Mouse (Mus musculus): Measurements from ENCODE around the gene Atg101. TPM values are rescaled to one million over a fixed set of nuclear protein-coding genes. Genes with fewer than 3 reads are reported as not detected.

Atg101 gene
- total and polyA plus RNA-seq, 2 experiments: 63.2 to 89.3 TPM

DNA sequence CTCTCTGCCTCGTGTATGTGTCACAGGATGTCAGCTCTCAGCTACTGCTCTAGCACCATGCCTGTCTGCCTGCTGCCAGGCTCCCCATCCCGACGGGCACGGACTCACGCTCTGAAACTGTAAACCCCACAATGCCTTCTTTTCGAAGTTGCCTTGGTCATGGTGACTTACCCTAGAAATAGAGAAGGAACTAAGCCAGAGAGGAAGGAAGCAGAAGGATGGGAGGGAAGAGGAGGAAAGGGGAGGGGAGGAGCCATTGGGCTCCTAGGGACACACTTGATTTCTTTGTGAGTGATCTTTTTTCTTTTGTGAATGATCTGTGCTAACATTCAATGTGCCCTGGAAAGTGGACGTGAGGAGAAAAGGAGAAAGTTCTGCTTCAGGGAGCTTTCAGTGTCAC lies 13.9 kb downstream of the Atg101 start:
- 52% methylated on average over 7 of the region's 7 CpGs for WGBS
- H3K9ac ChIP-seq (ENCODE audit: low read depth, low read length): no peak overlapping the region

GRCm38 (mm10) chr15:101298550-101298949 lies 14.5 kb downstream of the Atg101 start:
- Histone ChIP-seq H3K9ac (ENCODE audit: low read depth, low read length) (no peak overlapping the region), H3K36me3 (ENCODE audit: control insufficient read depth, insufficient read depth, low read length) (no peaks in the 10 kb centered on the region), H3K4me3 (ENCODE audit: insufficient read depth, low read depth, low read length) (no peak overlapping the region), H3K79me2 (ENCODE audit: control insufficient read depth, insufficient read depth, low read length) (no peaks in the 10 kb centered on the region), H3K4me1 (ENCODE audit: control insufficient read depth, insufficient read depth, low read length) (no peaks in the 10 kb centered on the region; the same call in 1 of the 2 replicates), H3K27ac (replicated peaks; ENCODE audit: insufficient read depth, low read depth, low read length) (no peak overlapping the region), H3K27me3 (ENCODE audit: control insufficient read depth, insufficient read depth, low read length) (no peaks in the 10 kb centered on the region)
- DNase-seq (ENCODE audit: extremely low read depth, low read depth, low spot score): no peak
- WGBS: 35% methylated on average over 7 of the region's 7 CpGs
- TF ChIP-seq CTCF (IDR thresholded peaks at IDR 0.05; ENCODE audit: low read depth, low read length): no peak
- TF ChIP-seq POLR2A (IDR thresholded peaks at IDR 0.05; ENCODE audit: extremely low read depth, insufficient read depth, low read length): no peak

More for the DNA sequence above, 13.9 kb downstream of the Atg101 start:
- H3K79me2 ChIP-seq (ENCODE audit: control insufficient read depth, insufficient read depth, low read length): no peaks in the 10 kb centered on the region
- no peaks in the 10 kb centered on the region; the same call in 1 of the 2 replicates for H3K4me1 ChIP-seq (ENCODE audit: control insufficient read depth, insufficient read depth, low read length)
- H3K27ac ChIP-seq (replicated peaks; ENCODE audit: insufficient read depth, low read depth, low read length): no peak overlapping the region
- DNase-seq (ENCODE audit: extremely low read depth, low read depth, low spot score): no peak
- H3K36me3 ChIP-seq (ENCODE audit: control insufficient read depth, insufficient read depth, low read length): no peaks in the 10 kb centered on the region
- H3K4me3 ChIP-seq (ENCODE audit: insufficient read depth, low read depth, low read length): no peak overlapping the region
- TF ChIP-seq CTCF (IDR thresholded peaks at IDR 0.05; ENCODE audit: low read depth, low read length) (no peak), POLR2A (IDR thresholded peaks at IDR 0.05; ENCODE audit: extremely low read depth, insufficient read depth, low read length) (no peak)
- H3K27me3 ChIP-seq (ENCODE audit: control insufficient read depth, insufficient read depth, low read length): no peaks in the 10 kb centered on the region

DNA sequence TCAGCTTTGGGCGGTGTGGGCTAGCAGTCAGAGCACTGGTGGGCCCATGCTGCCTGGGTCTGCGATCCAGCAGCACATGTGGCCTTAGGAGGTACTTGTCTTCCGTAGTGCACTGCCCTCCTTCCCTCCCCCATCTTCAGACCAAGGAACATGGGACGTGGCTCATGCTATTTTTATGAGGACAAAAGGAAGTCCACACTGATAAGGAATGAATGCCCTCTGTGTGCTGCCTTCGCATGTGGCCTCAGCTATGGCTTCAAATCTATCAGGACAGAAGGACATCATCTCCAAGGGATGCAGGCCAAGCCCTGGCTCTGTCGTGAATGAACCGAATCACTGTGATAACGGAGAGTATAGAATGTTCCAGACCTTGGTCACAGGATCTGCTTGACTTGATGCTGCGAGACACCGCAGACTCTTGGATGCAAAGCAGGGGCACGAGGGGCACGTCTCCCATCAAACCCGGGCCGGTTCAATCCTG lies 15.4 kb downstream of the Atg101 start:
- TF ChIP-seq CTCF (IDR thresholded peaks at IDR 0.05; ENCODE audit: low read depth, low read length): no peak
- no peak for TF ChIP-seq POLR2A (IDR thresholded peaks at IDR 0.05; ENCODE audit: extremely low read depth, insufficient read depth, low read length)
- DNase-seq (ENCODE audit: extremely low read depth, low read depth, low spot score): no peak
- no peaks in the 10 kb centered on the region; the same call in 1 of the 2 replicates for H3K4me1 ChIP-seq (ENCODE audit: control insufficient read depth, insufficient read depth, low read length)
- H3K36me3 ChIP-seq (ENCODE audit: control insufficient read depth, insufficient read depth, low read length): no peaks in the 10 kb centered on the region
- 71% methylated on average over 14 of the region's 14 CpGs for WGBS
- H3K4me3 ChIP-seq (ENCODE audit: insufficient read depth, low read depth, low read length): no peak overlapping the region
- no peak overlapping the region for H3K9ac ChIP-seq (ENCODE audit: low read depth, low read length)
- H3K27ac ChIP-seq (replicated peaks; ENCODE audit: insufficient read depth, low read depth, low read length): no peak overlapping the region
- H3K27me3 ChIP-seq (ENCODE audit: control insufficient read depth, insufficient read depth, low read length): no peaks in the 10 kb centered on the region
- no peaks in the 10 kb centered on the region for H3K79me2 ChIP-seq (ENCODE audit: control insufficient read depth, insufficient read depth, low read length)

- Histone ChIP-seq H3K27ac (replicated peaks; ENCODE audit: insufficient read depth, low read depth, low read length) (no peak overlapping the region), H3K4me1 (ENCODE audit: control insufficient read depth, insufficient read depth, low read length) (no peaks in the 10 kb centered on the region; the same call in 1 of the 2 replicates), H3K36me3 (ENCODE audit: control insufficient read depth, insufficient read depth, low read length) (no peaks in the 10 kb centered on the region), H3K4me3 (ENCODE audit: insufficient read depth, low read depth, low read length) (no peak overlapping the region), H3K79me2 (ENCODE audit: control insufficient read depth, insufficient read depth, low read length) (no peaks in the 10 kb centered on the region), H3K27me3 (ENCODE audit: control insufficient read depth, insufficient read depth, low read length) (no peaks in the 10 kb centered on the region), H3K9ac (ENCODE audit: low read depth, low read length) (no peak overlapping the region)
- no peak for DNase-seq (ENCODE audit: extremely low read depth, low read depth, low spot score)
- TF ChIP-seq POLR2A (IDR thresholded peaks at IDR 0.05; ENCODE audit: extremely low read depth, insufficient read depth, low read length): no peak
- no peak for TF ChIP-seq CTCF (IDR thresholded peaks at IDR 0.05; ENCODE audit: low read depth, low read length)
- 65% methylated on average over 6 of the region's 6 CpGs for WGBS
These were observed 16.1 kb downstream of the Atg101 start for GRCm38 (mm10) chr15:101300128-101300527.

- Histone ChIP-seq H3K9ac (ENCODE audit: low read depth, low read length) (no peak overlapping the region), H3K27ac (replicated peaks; ENCODE audit: insufficient read depth, low read depth, low read length) (no peak overlapping the region)
- 88% methylated on average over 3 of the region's 3 CpGs for WGBS
These were observed 18.1 kb downstream of the Atg101 start for GRCm38 (mm10) chr15:101302201-101302600.

DNA sequence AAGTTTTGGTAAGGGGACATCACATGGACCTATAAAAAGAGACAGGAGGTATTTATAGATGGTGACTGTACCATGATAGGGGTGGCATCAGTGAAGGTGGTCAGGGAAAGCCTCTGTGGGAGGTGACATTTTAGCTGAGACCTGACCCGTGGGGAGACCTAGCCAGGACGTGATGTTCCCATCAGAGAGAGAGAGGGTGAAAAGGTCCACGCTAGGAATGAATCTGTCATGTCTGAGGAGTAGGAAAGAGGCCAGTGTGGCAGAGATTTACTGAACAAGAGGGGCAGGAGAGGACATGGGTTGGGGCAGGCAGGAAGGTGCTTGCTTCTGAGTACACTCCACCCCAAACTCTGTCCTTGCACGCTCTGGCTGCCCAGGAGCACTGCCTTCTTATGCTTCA lies 19.8 kb downstream of the Atg101 start:
- no peak for TF ChIP-seq POLR2A (IDR thresholded peaks at IDR 0.05; ENCODE audit: extremely low read depth, insufficient read depth, low read length)
- no peak for TF ChIP-seq CTCF (IDR thresholded peaks at IDR 0.05; ENCODE audit: low read depth, low read length)

More at GRCm38 (mm10) chr15:101302201-101302600, 18.1 kb downstream of the Atg101 start:
- DNase-seq (ENCODE audit: extremely low read depth, low read depth, low spot score): no peak
- no peak for TF ChIP-seq POLR2A (IDR thresholded peaks at IDR 0.05; ENCODE audit: extremely low read depth, insufficient read depth, low read length)
- TF ChIP-seq CTCF (IDR thresholded peaks at IDR 0.05; ENCODE audit: low read depth, low read length): no peak
- Histone ChIP-seq H3K27me3 (ENCODE audit: control insufficient read depth, insufficient read depth, low read length) (no peaks in the 10 kb centered on the region), H3K4me3 (ENCODE audit: insufficient read depth, low read depth, low read length) (no peak overlapping the region), H3K4me1 (ENCODE audit: control insufficient read depth, insufficient read depth, low read length) (no peaks in the 10 kb centered on the region; the same call in 1 of the 2 replicates), H3K36me3 (ENCODE audit: control insufficient read depth, insufficient read depth, low read length) (no peaks in the 10 kb centered on the region), H3K79me2 (ENCODE audit: control insufficient read depth, insufficient read depth, low read length) (no peaks in the 10 kb centered on the region)

More for the DNA sequence above, 19.8 kb downstream of the Atg101 start:
- Histone ChIP-seq H3K27ac (replicated peaks; ENCODE audit: insufficient read depth, low read depth, low read length) (no peak overlapping the region), H3K79me2 (ENCODE audit: control insufficient read depth, insufficient read depth, low read length) (no peaks in the 10 kb centered on the region), H3K4me3 (ENCODE audit: insufficient read depth, low read depth, low read length) (no peak overlapping the region), H3K27me3 (ENCODE audit: control insufficient read depth, insufficient read depth, low read length) (no peaks in the 10 kb centered on the region), H3K36me3 (ENCODE audit: control insufficient read depth, insufficient read depth, low read length) (no peaks in the 10 kb centered on the region), H3K9ac (ENCODE audit: low read depth, low read length) (no peak overlapping the region), H3K4me1 (ENCODE audit: control insufficient read depth, insufficient read depth, low read length) (no peaks in the 10 kb centered on the region; the same call in 1 of the 2 replicates)
- DNase-seq (ENCODE audit: extremely low read depth, low read depth, low spot score): no peak
- 84% methylated on average over 4 of the region's 4 CpGs for WGBS

All from liver, adult 2 months (tissue).